Mouse (Mus musculus) natural killer cell, adult 2 months (primary cell): ENCODE measurements around the gene 1700037C18Rik.
"Not testable (repeated sequence)": the region's sequence is repeated elsewhere in the genome, so short reads cannot be mapped to it uniquely, and the experiment has no call there.

Source experiments
- DNase-seq, 2 experiments: peaks; one replicate each; pipeline ENCODE4 v3.0.0; 2022; ENCODE audit warnings: low spot score in 2 of 2

Gene 1700037C18Rik

GRCm38 (mm10) chr16:3872216-3873047, 36.1 kb downstream of the 1700037C18Rik start, which contains the start of gene Naa60:
TSS of gene Naa60 (plus strand) at chr16:3872375.
- DNase-seq, result peak; percentile 69 to 80

- no peak for DNase-seq
These were observed 36.7 kb downstream of the 1700037C18Rik start for GRCm38 (mm10) chr16:3871815-3872214.

- no peak for DNase-seq
These were observed 49.2 kb downstream of the 1700037C18Rik start for GRCm38 (mm10) chr16:3859254-3859653.

- DNase-seq, result no peak
These were observed 52.7 kb downstream of the 1700037C18Rik start for GRCm38 (mm10) chr16:3855776-3856175.

GRCm38 (mm10) chr16:3854437-3855182, 53.9 kb downstream of the 1700037C18Rik start:
- no peak for DNase-seq

- no peak for DNase-seq
These were observed 55.9 kb downstream of the 1700037C18Rik start for GRCm38 (mm10) chr16:3852586-3852985.

GRCm38 (mm10) chr16:3851301-3851700, 57.2 kb downstream of the 1700037C18Rik start:
- not testable (repeated sequence) for DNase-seq

GRCm38 (mm10) chr16:3848416-3848815, 60.1 kb downstream of the 1700037C18Rik start:
- no peak for DNase-seq

GRCm38 (mm10) chr16:3847871-3848270, 60.6 kb downstream of the 1700037C18Rik start:
- DNase-seq, result no peak

GRCm38 (mm10) chr16:3846711-3847518, 61.6 kb downstream of the 1700037C18Rik start, which contains the start of gene Zfp174:
TSS of gene Zfp174 (plus strand) at chr16:3847268.
- DNase-seq, result peak; percentile 88 to 89
